Mouse (Mus musculus) G1E (cell line): ENCODE data around the gene Spata31d1d.

Source experiments
- CTCF ChIP-seq: IDR thresholded peaks from 2 replicates; pipeline ENCODE4 v1.5.1; 2012; ENCODE audit warnings: low read depth, low read length, inconsistent platforms, mixed read lengths
- POLR2AphosphoS5 ChIP-seq: IDR thresholded peaks from 2 replicates; pipeline ENCODE4 v1.6.1; 2012; ENCODE audit warnings: low read depth, low read length, inconsistent platforms; ENCODE audit not compliant: insufficient replicate concordance

GRCm38 (mm10) chr13:59731652-59732051 lies at the start of gene Spata31d1d:
- TF ChIP-seq CTCF (no peak), POLR2AphosphoS5 (no peak)
